Mouse (Mus musculus): ENCODE measurements around the gene Itgb2l. TPM values are rescaled to one million over a fixed set of nuclear protein-coding genes. Genes with fewer than 3 reads are reported as not detected.

Itgb2l gene
- total RNA-seq, 2 experiments from 2014 or later: 0.25 TPM; not detected in 1

Other genes starting within 250 kb of the Itgb2l start
- gene Sh3bgr, start 243.2 kb downstream of the Itgb2l start, total RNA-seq (2021): 1 to 10 TPM; 2.6 to 3.1 TPM
- 10 to 100 TPM; 16.7 to 17.2 TPM for gene B3galt5, start 207.8 kb downstream of the Itgb2l start, total RNA-seq (2021)
- 100 to 1,000 TPM; 249 to 272 TPM for gene Pcp4, start 24.0 kb upstream of the Itgb2l start, total RNA-seq (2021)

All from layer of hippocampus, postnatal 10 days (tissue).